Comparison of ENCODE assay signal across 10 mouse cellular contexts in the genomic region with DNA sequence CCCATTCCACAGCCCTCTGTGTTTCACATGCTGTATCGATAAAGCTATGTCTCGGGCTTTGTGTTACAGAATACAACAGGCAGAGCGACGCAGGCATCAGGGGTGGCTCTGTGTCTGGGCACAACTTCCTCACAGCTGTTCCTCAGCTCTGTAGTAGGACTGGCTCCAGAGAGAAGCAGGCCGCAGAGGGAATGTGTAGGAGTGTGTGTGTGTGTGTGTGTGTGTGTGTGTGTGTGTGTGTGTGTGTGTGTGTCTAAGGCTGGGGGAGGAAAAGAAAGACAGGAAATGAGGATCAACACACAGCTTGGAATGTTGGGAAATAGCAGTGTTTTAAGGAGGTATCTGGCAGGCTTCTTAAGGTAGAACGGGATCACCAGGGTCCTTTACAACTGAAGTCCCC.
DNase-seq lines count a peak whose midpoint lies in the region; ATAC-seq lines count a peak whose summit lies in the region.
"Had no signal": no experiment of that assay in that cellular context is flagged by ENCODE, and none has a peak within 500 bp of the region (broad histone marks: within the 10 kb centered on the region; RNA-seq: fewer than 3 reads in every experiment).

No protein-coding gene starts in this region.

- H3K9me3 ChIP-seq in forebrain, embryonic 16.5 days (ENCODE audit: control insufficient read depth, low read length) = no peaks in the 10 kb centered on the region
- H3K9me3 ChIP-seq in forebrain, embryonic 14.5 days (replicated peaks; ENCODE audit: control insufficient read depth, low read length) = no peaks in the 10 kb centered on the region
- no peaks in the 10 kb centered on the region for H3K9me3 ChIP-seq in embryonic facial prominence, embryonic 15.5 days (replicated peaks)
- H3K9me3 ChIP-seq in midbrain, embryonic 13.5 days = no peaks in the 10 kb centered on the region
- H3K9me3 ChIP-seq: liver, embryonic 12.5 days had no signal

- H3K27me3 ChIP-seq in forebrain, embryonic 16.5 days (replicated peaks; ENCODE audit: control insufficient read depth, insufficient read depth, low read length) = no peaks in the 10 kb centered on the region
- no peaks in the 10 kb centered on the region for H3K27me3 ChIP-seq in forebrain, embryonic 14.5 days (replicated peaks; ENCODE audit: control insufficient read depth, insufficient read depth, low read length)
- H3K27me3 ChIP-seq in embryonic facial prominence, embryonic 15.5 days = no peaks in the 10 kb centered on the region
- H3K27me3 ChIP-seq in midbrain, embryonic 13.5 days = no peaks in the 10 kb centered on the region
- H3K27me3 ChIP-seq: liver, embryonic 12.5 days had no signal

- no peak for DNase-seq in forebrain, embryonic 14.5 days (ENCODE audit: low spot score)
- DNase-seq in kidney, postnatal 10 days = peak; percentile 71
- peak; percentile 78 for DNase-seq in lung, postnatal 10 days
- DNase-seq in thymus, postnatal 14 days = no peak
- DNase-seq in adrenal gland, adult 8-10 months = no peak
- DNase-seq: thymus, adult 18-20 months had no signal

- H3K36me3 ChIP-seq in forebrain, embryonic 16.5 days (ENCODE audit: control insufficient read depth, insufficient read depth) = no peaks in the 10 kb centered on the region
- peaks cover 12% of the 10 kb centered on the region; the same call in 1 of the 2 replicates for H3K36me3 ChIP-seq in forebrain, embryonic 14.5 days (ENCODE audit: control insufficient read depth, insufficient read depth, low read length)
- peaks cover 90% of the 10 kb centered on the region for H3K36me3 ChIP-seq in embryonic facial prominence, embryonic 15.5 days
- peaks cover 35% of the 10 kb centered on the region for H3K36me3 ChIP-seq in midbrain, embryonic 13.5 days

- H3K9ac ChIP-seq in forebrain, embryonic 16.5 days (replicated peaks; ENCODE audit: low read depth, low read length) = no peak overlapping the region
- no peak overlapping the region for H3K9ac ChIP-seq in forebrain, embryonic 14.5 days (ENCODE audit: low read length)
- H3K9ac ChIP-seq in embryonic facial prominence, embryonic 15.5 days = no peak overlapping the region
- no peak overlapping the region for H3K9ac ChIP-seq in midbrain, embryonic 13.5 days (replicated peaks)
- H3K9ac ChIP-seq: liver, embryonic 12.5 days had no signal

- peaks cover 14% of the 10 kb centered on the region for H3K4me1 ChIP-seq in forebrain, embryonic 16.5 days (replicated peaks; ENCODE audit: control insufficient read depth, insufficient read depth, low read length)
- no peaks in the 10 kb centered on the region for H3K4me1 ChIP-seq in forebrain, embryonic 14.5 days (ENCODE audit: control insufficient read depth, insufficient read depth, low read length)
- peaks cover 54% of the 10 kb centered on the region for H3K4me1 ChIP-seq in embryonic facial prominence, embryonic 15.5 days
- no peaks in the 10 kb centered on the region for H3K4me1 ChIP-seq in midbrain, embryonic 13.5 days (replicated peaks)

- H3K4me2 ChIP-seq in forebrain, embryonic 16.5 days (ENCODE audit: low read length) = no peak overlapping the region
- H3K4me2 ChIP-seq in forebrain, embryonic 14.5 days (ENCODE audit: low read length) = no peak overlapping the region
- no peak overlapping the region for H3K4me2 ChIP-seq in embryonic facial prominence, embryonic 15.5 days (replicated peaks)
- no peak overlapping the region for H3K4me2 ChIP-seq in midbrain, embryonic 13.5 days (replicated peaks)
- H3K4me2 ChIP-seq: liver, embryonic 12.5 days had no signal

- WGBS in forebrain, embryonic 16.5 days = 76% methylated on average over 6 of the region's 6 CpGs
- WGBS in forebrain, embryonic 14.5 days = 75% methylated on average over 6 of the region's 6 CpGs
- WGBS in embryonic facial prominence, embryonic 15.5 days = 74% methylated on average over 6 of the region's 6 CpGs
- WGBS in midbrain, embryonic 13.5 days = 92% methylated on average over 6 of the region's 6 CpGs

- no peak overlapping the region for H3K4me3 ChIP-seq in forebrain, embryonic 16.5 days (replicated peaks; ENCODE audit: low read length)
- no peak overlapping the region for H3K4me3 ChIP-seq in forebrain, embryonic 14.5 days (ENCODE audit: low read depth, low read length)
- no peak overlapping the region for H3K4me3 ChIP-seq in embryonic facial prominence, embryonic 15.5 days (replicated peaks)
- H3K4me3 ChIP-seq in midbrain, embryonic 13.5 days (replicated peaks) = no peak overlapping the region
- H3K4me3 ChIP-seq: liver, embryonic 12.5 days had no signal

- 0 out of 2 replicates have a peak overlapping the region, but pooled peaks have one; percentile 1 for H3K27ac ChIP-seq in forebrain, embryonic 16.5 days (ENCODE audit: low read length)
- H3K27ac ChIP-seq in forebrain, embryonic 14.5 days (ENCODE audit: low read depth, low read length) = no peak overlapping the region
- peak overlapping the region; percentile 93 for H3K27ac ChIP-seq in embryonic facial prominence, embryonic 15.5 days (replicated peaks)
- no peak overlapping the region for H3K27ac ChIP-seq in midbrain, embryonic 13.5 days
- H3K27ac ChIP-seq: liver, embryonic 12.5 days had no signal

- ATAC-seq in forebrain, embryonic 16.5 days = no peak
- no peak for ATAC-seq in forebrain, embryonic 14.5 days
- no peak for ATAC-seq in embryonic facial prominence, embryonic 15.5 days (ENCODE audit: insufficient number of reproducible peaks, low FRiP score, low TSS enrichment, low read depth)
- no peak for ATAC-seq in midbrain, embryonic 13.5 days
- ATAC-seq: liver, embryonic 12.5 days had no signal

Comparison
In these comparisons a context has a peak if more than half of its experiments do, and no peak if none do; other contexts are left out.
1. H3K27ac ChIP-seq: peak in forebrain, embryonic 16.5 days (single experiment) and embryonic facial prominence, embryonic 15.5 days (single experiment); none in forebrain, embryonic 14.5 days (single experiment) and midbrain, embryonic 13.5 days (single experiment).
2. DNase-seq: peak in kidney, postnatal 10 days (single experiment) and lung, postnatal 10 days (single experiment); none in forebrain, embryonic 14.5 days (single experiment), thymus, postnatal 14 days (single experiment) and adrenal gland, adult 8-10 months (single experiment).